Mouse (Mus musculus) heart, postnatal 36 days (tissue): ENCODE results near the gene Mpi. TPM values are rescaled to one million over a fixed set of nuclear protein-coding genes. Genes with fewer than 3 reads are reported as not detected.

ENCODE experiments used
- DNase-seq, 2 experiments: peaks; one replicate each; pipeline ENCODE4 v3.0.0; 2021 to 2022
- intact Hi-C: fragments of 180-260 bp; cut with DNase I; formaldehyde crosslinking; loops from one replicate; pipeline ENCODE4 v1.15.1; 2025
- total RNA-seq, 2 experiments: library from RNA; stranded (reverse); gene quantifications; 2 replicates each; pipeline ENCODE4 v1.2.3; 2021

Mpi gene
- total RNA-seq, 2 experiments from 2014 or later: 129 to 161 TPM

DNA sequence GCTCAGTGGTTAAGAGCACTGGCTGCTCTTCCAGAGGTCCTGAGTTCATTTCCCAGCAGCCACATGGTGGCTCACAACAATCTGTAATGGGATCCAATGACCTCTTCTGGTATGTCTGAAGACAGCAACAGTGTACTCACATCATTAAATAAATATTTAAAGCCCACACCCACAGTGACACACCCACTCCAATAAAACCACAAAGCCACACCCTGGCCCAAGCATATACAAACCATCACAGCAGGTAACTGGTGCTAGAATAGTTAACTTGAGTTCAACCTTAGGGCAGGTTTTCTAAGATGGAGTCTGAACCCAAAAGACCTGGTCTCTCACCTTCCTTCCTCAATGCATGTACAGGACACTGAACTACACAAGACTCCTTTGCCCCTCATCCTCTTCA, 57.6 kb downstream of the Mpi start:
- DNase-seq: no peak
- intact Hi-C loops: no loop called here

Other genes starting within 250 kb of the Mpi start
- 1 to 10 TPM; 8.2 to 8.8 TPM for gene Ppcdc, start 112.6 kb downstream of the Mpi start, total RNA-seq
- gene Scamp5, start 84.7 kb downstream of the Mpi start, total RNA-seq: 1 to 10 TPM; 5.4 to 6.4 TPM
- 1 to 10 TPM; 1.0 to 2.1 TPM for gene Rpp25, start 48.7 kb downstream of the Mpi start, total RNA-seq
- gene Cox5a, start 31.5 kb downstream of the Mpi start, total RNA-seq: 1,000 to 10,000 TPM; 2,624 to 2,673 TPM
- 1 to 10 TPM; 7.2 to 8.3 TPM for gene Fam219b, start 15.2 kb downstream of the Mpi start, total RNA-seq
- 10 to 100 TPM; 25.8 to 29.4 TPM for gene Scamp2, start 8.2 kb upstream of the Mpi start, total RNA-seq
- gene Ulk3, start 36.7 kb upstream of the Mpi start, total RNA-seq: 1 to 10 TPM; 7.1 to 8.2 TPM
- not detected for gene Cplx3, start 53.5 kb upstream of the Mpi start, total RNA-seq
- not detected for gene Lman1l, start 68.0 kb upstream of the Mpi start, total RNA-seq
- 10 to 100 TPM; 26.2 to 28.5 TPM for gene Csk, start 100.9 kb upstream of the Mpi start, total RNA-seq
- gene Cyp1a2, start 130.9 kb upstream of the Mpi start, total RNA-seq: not detected
- gene Cyp1a1, start 135.2 kb upstream of the Mpi start, total RNA-seq: not detected
- gene Edc3, start 155.8 kb upstream of the Mpi start, total RNA-seq: 1 to 10 TPM; 5.0 to 5.2 TPM
- 10 to 100 TPM; 29.4 to 39.8 TPM for gene Clk3, start 213.1 kb upstream of the Mpi start, total RNA-seq